Mouse (Mus musculus) T-helper 17 cell (primary cell): ENCODE results near the gene Stac2.

Source experiments
- in situ Hi-C, 2 experiments: fragments of 300-600 bp; cut with MboI, MseI; formaldehyde crosslinking; loops; 1 replicate in 1 of 2; 2 replicates in 1 of 2; pipeline ENCODE4 v1.15.1; 2025; ENCODE audit warnings: high pct_unique_total_duplicates in 2 of 2

Stac2 gene

DNA sequence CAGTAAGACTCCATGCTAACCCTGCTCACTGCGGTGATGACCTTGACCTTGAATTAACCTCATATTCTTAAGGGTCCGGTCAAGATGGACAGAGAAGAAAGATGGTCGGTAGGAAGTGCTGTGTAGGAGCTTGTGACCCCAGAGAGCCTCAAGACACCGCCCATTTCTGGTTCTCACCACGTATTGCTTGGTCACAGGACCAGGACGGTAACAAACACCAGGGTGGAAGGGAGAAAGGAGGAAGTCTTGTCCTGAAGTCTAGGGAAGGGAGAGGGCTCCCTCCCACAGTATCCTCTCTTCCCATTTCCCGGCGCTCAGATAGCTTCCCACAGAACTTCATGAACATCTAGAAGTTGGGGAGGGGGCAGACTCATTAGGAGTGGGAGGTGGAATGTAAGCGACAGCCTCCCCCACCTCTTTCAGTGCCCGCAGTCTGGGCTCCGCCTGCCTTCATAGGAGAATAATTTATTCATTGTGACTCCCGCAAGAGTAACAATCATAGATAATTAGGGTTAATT is 1.6 kb downstream of the Stac2 start:
- in situ Hi-C loops: no loop called here

DNA sequence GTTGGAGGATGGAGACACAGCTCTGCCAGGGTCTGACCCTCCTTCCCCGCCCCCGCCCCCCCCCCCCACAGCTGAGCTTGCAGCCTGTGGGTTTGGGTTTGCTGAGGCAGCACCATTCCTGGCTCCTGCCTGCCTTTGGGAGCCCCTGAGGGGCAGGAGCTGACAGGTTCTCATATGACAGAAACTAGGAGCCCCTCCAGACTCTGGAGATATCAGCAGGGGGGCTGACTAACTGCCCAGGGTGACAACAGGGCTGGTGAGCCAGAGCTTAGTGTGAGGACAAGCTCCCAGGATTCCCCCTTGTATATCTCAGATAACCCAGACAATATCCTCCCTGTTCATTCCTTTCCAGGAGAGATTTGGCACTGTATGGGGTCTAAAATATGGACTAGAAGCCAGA is 2.3 kb downstream of the Stac2 start:
- in situ Hi-C loops: no loop called here

DNA sequence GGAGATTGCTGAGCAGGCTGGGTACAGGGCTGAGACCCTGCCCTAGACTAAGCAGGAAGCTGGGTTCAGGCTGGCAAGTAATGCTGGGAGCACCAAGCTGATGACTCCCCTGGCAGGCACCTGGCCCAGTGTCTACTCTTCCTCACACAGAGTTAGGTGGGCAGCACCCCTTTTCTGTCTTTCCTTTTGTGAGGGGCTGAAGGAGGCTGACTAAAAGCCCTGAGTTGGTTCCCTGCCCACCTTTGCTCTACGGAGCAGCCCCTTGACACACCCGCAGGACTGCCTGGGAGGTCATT is 2.8 kb downstream of the Stac2 start:
- in situ Hi-C loops: no loop called here

DNA sequence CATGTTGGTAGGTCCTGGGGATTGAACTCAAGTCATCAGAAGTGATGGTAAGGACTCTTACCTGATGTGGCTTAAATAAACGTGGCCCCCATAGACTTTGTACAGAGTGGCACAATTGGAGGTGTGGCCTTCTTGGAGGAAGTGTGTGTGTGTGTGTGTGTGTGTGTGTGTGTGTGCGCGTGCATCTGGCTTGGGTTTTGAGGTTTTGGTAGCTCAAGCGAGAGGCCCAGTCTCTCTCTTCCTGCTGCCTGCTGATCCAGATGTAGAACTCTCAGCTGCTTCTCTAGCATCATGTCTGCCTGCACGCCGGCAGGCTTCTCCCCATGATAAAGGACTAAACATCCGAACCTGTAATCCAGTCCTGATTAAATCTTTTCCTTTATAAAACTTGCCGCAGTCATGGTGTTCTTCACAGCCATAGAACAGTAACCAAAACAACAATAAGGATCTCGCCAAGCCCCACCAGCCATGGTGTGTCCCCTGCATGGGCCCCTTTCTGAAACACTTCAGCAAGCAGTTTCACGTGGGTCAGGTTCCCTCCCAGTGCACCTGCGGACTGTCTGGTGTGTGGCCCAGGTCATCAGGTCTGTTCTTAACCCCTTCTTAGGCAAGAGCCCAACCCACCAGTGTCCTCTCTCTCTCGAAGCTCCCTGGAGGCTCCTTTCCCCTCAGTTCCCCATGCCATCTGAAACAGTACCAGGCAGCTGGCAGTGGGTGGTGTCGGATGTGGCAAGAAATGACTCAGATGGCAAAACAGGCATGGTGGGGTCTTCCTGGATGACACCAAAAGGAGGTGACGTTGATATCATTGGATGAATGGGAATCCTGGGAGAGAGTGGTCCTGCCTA is 3.4 kb downstream of the Stac2 start:
- in situ Hi-C loops: no loop called here

DNA sequence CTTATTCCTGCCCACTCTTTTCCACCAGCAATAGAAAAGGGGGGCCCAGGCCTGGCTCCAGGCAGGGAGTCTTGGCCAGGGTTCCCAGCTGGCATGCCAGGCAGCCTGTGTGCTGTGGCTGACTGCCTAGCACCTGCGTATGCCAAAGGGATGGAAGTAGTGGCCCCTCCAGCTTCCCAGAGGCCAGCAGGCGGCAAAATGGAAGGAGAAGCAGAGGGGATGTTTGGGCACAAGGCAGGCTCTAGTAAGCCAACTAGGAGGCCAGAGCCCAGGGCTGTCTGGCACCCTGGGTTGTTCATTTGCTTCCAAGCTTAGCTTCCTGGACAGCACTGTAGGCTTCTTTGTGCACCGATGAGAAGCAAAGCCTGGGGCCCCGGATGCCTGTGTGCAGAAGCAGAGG is 5.5 kb downstream of the Stac2 start:
- in situ Hi-C loops: no loop called here

DNA sequence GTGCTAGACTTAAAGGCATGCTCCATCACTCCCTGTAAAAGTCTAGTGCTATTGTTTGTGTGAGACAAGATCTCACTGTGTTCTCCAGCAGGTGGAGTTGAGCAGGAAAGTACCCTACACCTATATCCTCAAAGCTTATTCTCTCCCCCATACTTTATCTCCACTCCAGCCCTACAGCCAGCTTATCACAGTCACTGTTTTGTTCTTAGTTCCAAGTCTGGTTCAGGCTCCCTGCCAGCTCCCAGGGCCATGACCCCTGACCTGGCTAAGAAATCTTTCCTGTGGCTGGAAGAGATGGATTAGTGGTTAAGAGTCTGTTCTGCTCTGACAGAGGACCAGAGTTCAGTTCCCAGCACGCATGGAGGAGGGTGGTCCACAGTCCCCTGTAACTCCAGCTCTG is 6.8 kb downstream of the Stac2 start:
- in situ Hi-C loops: no loop called here

DNA sequence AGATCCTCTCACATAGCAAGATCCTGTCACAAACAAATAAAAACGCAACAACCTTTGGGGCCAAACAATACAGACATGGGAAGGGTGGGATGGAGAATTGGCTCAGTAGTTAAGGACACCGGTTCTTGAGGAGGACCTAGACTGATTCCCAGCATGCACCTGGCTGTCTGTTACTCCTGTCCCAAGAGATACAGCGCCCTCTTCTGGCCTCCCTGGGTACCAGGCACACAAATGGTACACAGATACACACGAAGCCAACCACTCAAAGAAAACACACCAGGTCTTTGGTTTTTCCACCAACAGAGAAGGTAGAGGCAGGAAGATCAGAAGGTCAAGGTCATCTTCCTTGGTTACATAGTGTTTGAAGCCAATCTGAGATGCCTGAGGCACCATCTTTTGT is 7.7 kb downstream of the Stac2 start:
- in situ Hi-C loops: no loop called here

DNA sequence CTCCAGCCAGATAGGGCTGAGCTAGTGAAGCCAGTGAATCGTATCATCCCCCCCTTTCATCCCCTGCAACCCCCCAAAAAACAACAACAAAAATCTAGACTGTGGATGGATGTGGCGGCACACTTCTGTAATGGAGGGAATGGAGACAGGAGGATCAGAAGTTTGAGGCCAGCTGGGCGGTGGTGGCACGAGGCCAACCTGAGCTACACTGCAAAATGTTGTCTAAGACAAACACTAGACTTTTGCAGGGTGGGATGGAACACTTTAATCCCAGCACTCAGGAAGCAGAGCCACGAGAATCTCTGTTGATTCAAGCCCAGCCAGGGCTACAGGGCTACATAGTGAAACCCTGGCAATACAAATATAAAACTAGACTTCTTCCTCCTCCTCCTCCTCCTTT is 9.2 kb downstream of the Stac2 start:
- in situ Hi-C loops: loop anchor here in 1 of 2 experiments (5.0 kb wide), 1 partner anchor 38 kb away; no protein-coding TSS in a partner anchor

DNA sequence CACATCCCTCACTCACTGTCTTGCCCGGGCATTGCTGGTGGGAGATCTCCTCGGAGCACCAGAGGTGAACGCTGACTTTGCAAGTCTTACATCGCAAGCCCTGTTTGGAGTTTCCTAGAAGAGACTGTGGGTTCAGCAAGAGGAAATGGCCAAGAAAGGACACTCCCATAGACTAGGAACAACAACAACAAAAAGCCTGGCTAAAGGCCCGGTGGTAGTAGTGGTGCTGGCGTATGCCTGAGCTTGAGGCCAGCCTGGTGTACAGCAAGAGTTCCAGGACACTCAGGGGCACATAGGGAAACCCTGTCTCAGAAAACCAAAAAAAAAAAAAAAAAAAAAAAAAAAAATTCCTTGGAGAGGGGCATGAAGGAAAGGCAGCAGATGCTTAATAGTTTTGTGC is 10.5 kb downstream of the Stac2 start:
- in situ Hi-C loops: loop anchor here in 1 of 2 experiments (5.0 kb wide), 1 partner anchor 40 kb away; no protein-coding TSS in a partner anchor

DNA sequence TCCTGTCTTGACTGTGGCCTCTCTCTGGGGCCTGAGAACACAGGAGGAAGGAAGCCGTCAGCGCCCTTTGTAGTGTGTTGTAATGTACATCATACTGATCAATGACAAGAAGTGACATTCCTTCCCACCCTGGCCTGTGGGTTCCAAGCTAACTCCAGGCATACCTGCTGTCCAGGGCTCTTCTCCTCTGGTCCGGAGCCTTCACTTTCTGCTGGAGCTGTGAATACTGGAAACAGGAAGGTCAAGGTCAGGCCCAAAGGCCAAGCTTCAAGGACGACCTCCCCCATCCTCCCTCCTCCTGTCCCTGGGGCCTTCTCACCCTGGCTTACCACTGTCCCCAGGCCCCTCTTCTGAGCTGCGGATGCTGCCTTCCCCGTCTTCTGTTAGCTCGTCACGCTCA is 12.3 kb downstream of the Stac2 start:
- in situ Hi-C loops: loop anchor here in 1 of 2 experiments (5.0 kb wide), 1 partner anchor 41 kb away; no protein-coding TSS in a partner anchor

DNA sequence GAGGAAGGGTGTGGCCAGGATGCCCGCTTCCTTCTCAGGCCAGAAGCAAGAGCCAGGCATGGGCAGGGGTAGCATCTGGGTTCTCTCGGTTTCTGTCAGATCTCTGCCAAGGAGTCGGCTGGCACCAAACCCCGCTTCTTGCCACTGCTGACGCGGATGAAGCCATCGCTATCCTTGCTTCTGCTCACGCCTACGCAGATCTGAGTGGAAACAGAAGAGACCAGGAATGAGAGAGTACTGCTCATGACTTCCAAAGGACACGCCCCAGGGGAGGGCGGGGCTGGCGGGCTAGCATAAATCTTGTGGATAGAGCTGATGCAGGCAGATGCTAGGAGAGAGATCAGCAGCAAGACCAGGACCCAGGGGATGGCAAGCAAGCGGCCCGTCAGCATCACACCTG is 15.4 kb downstream of the Stac2 start:
- in situ Hi-C loops: no loop called here

DNA sequence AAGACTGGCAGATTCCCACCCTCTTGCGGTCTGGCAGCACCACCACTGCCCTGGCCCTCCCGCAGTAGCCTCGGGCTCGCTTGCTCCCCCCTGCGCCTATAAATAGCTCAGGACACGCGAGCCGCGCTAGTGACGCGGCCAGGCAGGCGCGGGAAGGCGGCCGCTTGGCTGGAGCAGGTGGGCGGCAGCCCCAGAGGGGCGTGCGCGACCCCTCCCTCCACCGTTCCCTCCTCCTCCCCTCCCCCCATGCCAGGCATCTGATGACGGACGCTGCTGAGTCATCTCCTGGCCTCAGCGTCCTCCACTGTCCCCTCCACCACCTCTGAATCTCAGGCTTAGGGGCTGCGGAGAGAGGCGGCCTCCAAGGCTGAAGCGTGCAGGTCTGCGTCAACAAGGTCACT is 17.3 kb downstream of the Stac2 start:
- in situ Hi-C loops: no loop called here

DNA sequence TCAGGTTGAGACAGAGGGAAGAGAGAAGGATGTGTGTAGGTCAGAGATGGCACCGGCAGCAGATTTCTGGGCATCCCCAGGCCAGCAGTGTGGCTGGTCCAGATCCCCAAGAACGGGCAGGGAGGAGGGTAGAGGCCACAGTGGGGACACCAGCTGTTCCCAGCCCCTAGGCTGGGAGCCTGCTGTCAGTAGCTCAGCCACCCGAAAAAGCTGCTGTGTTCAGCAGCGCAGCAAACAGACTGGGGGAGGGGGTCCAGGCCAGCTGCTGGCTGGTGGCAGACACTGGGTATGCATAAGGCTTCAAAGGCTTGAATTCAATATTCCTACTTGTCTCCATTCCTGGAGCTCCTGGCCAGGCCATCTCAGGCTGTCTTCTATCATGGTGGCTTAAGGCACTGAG is 18.4 kb downstream of the Stac2 start:
- in situ Hi-C loops: loop anchor here (5.0 kb wide), 2 partner anchors 42 to 727 kb away; no protein-coding TSS in a partner anchor

DNA sequence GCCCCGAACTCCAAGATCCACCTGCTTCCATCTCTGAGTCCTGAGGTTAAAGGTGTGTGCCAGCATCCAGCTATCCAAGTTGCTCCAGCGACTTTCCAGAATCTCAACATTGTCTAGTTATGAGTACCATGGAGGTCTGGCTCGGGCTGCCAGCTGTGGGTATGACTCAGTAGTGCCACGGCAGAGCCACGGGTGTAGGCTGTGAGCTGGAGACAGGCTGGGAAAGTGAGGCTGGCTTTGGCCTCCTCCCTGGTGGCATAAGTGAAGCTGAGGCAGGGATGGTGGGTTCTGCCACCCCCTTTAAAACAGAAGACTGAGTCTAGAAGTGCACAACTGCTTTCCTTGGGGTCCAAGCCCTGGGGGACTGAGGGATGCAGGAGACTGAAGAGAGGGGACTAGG is 19.2 kb downstream of the Stac2 start:
- in situ Hi-C loops: loop anchor here (5.0 kb wide), 2 partner anchors 43 to 728 kb away; no protein-coding TSS in a partner anchor

DNA sequence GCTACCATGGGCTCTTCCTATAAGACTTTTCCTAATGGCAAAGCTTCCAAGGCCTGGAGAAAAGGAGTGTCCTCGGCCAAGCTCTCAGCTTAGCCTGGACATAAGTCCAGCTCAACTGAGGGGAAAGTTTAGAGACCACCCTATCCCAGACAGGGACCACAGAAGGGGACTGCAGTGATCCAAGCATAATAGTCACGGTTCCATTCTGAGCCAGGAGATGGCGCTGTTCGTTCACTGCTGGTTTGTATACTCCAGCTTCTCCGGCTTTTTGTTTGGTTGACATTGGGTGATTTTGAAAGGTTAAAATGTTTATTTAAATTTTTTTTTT is 21.9 kb downstream of the Stac2 start:
- in situ Hi-C loops: loop anchor here (5.0 kb wide), 2 partner anchors 46 to 731 kb away; no protein-coding TSS in a partner anchor

DNA sequence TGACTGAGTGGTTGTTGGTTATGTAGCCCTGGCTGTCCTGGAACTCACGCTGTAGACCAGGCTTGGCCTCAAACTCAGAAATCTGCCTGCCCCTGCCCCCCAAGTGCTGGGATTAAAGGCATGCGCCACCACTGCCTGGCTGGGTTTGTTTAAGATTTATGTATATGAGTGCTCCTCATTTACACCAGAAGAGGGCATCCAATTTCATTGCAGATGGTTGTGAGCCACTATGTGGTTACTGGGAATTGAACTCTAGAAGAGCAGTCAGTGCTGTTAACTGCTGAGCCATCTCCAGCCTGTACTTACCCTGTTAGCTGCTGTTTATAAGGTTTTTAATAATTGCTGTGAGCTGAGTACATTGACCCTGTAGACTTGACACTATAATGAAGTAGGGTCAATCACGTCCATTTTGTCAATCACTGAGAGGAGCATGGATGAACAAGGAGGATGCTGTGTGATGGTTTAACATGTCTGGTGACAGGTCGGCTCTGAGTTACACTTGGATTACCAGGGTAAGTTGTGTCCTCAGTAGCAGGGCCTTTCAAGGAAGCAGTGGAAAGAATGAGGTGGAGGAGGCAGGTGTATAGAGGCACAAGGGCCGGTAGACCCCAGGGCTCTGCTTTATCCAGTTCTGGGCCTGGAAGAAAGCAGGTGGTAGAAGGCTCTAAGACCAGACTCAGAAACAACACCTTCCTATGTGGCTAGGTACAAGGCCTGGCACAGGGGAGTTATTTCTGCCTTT is 22.4 kb downstream of the Stac2 start:
- in situ Hi-C loops: loop anchor here (5.0 kb wide), 2 partner anchors 46 to 731 kb away; no protein-coding TSS in a partner anchor

DNA sequence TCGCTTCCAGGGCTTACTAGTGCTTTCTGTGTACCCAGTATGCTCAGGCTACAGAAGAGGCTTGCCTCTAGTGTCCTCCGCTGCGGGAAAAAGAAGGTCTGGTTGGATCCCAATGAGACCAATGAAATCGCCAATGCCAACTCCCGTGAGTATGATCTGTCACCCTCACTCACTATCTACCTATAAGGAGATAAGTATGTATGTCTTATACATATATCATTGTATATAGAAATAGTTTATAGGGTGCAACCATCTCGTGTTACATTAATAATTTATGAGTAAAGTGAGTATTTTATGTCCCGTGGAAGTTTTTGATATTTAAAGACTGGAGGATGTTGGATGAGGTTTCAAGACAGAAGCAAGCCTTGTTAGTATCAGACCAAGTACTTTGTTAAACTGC is 25.5 kb downstream of the Stac2 start:
- in situ Hi-C loops: no loop called here

DNA sequence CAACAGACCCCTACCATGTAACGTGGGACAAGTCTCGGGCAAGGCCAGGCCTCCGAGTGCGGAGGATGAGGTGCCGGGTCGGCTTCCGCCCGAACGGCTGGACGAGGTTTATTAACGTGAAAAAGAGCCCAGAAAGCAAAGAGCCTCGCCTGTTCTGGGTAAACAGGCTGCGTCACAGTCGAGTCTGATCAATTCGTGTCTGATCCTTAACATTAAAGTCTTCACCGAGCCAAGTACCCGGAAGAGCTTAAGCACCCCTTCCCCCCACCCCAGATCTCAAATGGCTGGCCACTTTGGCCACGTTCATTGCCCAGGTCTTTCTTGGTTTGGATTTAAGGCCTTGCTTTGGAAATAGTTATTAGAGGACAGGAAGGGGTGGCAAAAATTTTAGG is 26.0 kb downstream of the Stac2 start:
- in situ Hi-C loops: no loop called here

DNA sequence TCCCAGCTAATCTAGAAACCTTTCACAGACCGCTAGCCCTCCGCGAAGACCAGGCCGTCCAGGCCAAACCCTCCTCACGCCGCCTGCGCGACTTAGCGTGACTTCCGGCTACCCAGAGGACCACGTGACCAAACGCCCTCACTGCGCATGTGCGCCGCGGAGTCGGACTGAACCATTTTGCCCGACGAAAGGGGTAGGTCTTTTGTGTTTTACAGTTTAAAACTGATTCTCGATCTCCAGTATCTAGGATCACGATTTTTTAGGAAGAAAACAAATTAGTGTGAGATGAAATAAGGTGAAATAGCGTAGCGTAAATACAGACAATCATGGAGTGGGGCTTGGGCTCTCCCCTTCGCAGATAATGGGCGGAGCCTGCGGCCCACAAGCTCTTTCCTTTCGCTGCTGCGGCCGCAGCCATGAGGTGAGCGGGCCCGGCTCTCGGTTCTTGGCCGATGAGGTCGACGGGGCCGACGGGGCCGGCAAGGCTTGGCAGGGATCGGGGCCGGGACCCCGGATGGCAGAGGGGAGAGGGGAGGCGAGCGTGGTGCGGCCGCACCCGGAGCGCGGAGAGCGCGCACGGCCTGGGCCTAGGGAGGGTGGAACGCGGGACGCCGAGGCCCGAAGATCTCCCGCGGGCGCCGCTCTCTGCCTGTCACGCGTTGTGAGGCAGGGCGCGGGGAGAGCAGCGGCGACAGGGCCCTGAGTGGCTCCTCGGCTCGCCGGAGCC is 26.5 kb downstream of the Stac2 start, which contains the start of gene Rpl19:
Gene Rpl19 (plus strand): TSS at position 141 of the 727 bp plus-strand sequence.
- in situ Hi-C loops: no loop called here

DNA sequence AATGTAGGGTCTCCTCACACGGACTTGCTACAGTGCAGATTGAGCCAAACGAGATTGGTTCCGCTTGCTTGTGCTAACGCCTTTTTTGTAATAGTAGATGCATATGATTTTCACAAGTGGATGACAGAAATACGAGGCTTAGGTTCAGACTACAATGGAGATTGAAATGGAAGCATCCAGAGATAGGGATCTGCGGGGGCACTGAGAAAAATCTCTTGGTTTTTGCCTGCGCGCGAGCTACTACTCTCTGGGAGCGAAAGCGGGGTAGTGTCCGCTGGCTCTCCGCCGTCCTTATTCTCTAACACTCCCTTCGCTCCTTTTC is 27.1 kb downstream of the Stac2 start:
- in situ Hi-C loops: no loop called here

DNA sequence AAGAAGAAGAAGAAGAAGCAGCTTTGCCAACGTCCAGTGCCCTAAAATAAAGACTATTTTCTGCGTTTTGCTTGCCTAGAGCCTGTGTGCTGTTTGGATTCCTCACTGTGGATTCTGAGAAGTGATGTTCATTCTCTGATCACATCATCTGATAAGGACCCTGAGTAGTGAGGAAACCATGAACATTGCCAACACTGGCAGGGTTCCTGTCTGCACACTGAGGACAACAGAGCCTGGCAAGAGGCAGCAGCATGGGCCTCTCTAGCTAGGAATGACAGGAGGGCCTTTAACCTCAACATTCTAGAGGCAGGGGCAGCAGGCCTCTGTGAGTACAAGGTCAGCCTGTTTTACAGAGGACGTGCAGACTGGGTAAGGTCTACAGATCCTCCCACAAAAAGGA is 28.7 kb downstream of the Stac2 start:
- in situ Hi-C loops: no loop called here
